Mouse (Mus musculus): Measurements from ENCODE around the gene Rac2. TPM values are rescaled to one million over a fixed set of nuclear protein-coding genes. Genes with fewer than 3 reads are reported as not detected.

Rac2 gene
- 104 and 252 TPM in 2 replicates for total RNA-seq (2017)

DNA sequence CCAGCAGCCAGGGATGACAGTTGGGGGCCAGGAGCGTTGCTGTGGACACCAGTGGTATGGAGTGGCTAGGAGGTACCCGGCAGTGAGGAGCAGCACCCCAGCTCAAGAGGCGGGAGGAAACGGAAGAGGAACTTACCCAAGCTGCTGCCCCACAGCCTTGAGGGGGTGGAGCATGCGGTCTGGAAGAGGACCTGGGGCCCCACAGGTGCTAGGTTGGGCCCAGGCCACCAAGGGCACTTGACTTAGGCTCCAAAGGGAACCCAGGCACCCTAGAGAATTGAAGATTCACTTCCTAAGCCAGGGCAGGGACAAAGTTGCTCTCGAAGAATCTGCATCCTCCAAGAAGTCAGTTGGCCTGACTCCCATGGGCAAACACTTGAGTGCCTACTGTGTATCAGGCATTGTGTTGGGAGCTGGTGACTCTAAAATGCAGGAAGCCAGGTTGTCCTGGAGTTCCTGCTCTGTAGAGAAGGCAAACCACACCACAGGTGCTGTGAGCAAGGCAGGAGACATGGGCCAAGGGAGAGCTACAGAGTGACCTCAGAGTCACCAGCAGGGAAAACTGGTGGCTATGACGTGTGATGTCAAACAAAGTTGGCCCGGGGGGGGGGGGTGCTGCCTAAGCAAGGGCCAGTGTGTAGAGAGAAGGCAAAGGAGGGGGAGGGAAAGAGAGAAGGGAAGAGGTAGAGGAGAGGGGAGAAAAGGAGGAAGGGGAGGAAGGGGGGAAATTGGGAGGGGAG is at the start of gene Rac2:
Gene Rac2 (minus strand): TSS at position 126 of the 740 bp plus-strand sequence.
- peak; percentile 81 for ATAC-seq (replicated peaks; ENCODE audit: low read depth, poor library complexity, severe bottlenecking)

DNA sequence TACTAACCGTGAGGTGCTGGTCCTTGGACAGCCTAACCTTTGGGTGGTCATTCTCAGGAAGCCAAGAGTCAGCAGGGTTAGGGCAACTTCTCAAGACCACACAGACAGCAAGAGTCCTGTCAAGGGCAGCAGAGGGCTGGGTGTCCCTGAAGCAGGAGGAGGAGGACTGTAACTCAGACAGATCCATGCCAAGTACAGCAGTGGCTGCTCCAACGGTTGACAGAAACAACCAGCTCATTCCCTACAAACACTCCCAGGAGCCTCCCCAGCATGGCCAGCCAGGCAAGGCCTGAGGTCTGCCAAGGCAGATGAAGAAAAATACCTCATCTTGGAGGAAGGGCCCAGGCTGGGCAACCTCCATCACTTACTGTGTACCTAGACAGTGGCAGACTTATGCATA is 44.4 kb upstream of the Rac2 start:
- no peak for ATAC-seq (replicated peaks; ENCODE audit: low read depth, poor library complexity, severe bottlenecking)

DNA sequence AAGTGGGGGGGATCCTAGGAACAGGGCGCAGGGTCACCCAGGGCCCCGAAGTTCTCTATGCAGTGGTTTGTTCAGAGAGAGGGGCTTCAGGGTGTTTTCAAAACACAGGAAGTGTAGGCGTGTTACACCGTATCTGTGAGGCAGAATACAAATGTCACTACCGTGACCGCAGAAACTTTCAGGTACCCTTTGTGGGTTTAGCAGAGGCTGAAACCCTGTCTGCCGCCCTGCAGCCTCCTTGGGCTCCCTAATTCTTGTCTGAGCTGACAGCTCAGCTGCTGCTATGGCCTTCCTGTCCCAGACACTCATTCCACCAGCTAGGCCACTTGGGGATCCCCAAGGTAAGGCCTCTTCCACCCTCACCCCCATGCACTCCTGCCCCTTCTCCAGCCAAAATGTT is 42.0 kb upstream of the Rac2 start:
- no peak for ATAC-seq (replicated peaks; ENCODE audit: low read depth, poor library complexity, severe bottlenecking)

DNA sequence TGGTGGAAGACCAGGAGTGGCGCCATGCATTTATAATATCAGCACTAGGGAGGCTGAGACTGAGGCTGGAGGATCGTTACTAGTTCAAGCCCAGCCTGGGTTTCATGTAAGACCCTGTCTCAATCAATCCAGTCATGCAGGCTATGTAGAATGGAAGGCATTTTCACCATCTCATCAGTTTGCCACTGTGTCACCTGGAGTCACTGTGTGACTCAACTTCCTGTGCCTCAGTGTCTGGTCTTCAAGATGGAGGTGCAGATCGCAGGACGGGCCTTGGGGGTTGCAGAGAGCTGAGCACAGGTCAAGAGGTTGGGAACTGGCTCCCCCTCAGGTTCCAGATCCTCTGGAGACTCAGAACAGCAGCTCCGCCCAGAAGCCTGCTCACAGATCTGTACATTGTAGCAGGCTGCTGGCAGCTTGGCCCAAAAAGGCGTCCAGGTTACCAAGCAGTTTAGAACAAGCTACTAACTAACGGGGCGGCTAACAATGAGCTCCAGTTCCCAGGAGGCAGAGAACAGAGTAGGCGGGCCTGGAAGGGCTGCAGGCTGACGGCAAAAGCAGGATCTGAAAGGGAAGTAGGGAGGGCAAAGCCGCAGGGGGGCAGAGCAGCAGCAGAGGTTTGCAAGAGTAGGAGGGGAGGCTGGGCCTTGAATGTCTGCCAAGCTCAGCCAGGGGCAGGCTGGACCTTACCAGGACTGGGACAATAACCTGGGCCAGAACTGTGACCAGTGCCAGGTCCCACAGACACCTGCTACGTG is 38.3 kb upstream of the Rac2 start:
- no peak for ATAC-seq (replicated peaks; ENCODE audit: low read depth, poor library complexity, severe bottlenecking)

DNA sequence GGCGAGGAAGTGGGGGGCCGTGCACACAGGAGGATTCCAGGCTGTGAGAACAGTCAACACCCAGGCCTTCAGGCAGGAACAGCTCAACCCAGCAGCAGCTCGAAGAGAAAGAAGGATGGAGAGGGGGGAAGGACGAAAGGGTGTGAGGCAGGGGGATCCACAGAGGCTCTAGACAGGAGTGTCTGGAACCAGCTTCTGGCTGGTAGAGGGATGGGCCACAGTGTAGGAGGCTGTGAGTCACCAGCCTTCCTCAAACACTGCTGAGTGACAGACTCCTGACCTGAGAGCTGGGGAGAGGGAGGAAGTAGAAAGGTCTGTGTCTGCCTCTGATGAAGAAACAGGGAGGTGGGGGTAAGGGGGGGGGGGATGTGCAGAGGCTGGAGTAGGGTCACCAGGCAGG is 34.9 kb upstream of the Rac2 start:
- peak; percentile 57 for ATAC-seq (replicated peaks; ENCODE audit: low read depth, poor library complexity, severe bottlenecking)

DNA sequence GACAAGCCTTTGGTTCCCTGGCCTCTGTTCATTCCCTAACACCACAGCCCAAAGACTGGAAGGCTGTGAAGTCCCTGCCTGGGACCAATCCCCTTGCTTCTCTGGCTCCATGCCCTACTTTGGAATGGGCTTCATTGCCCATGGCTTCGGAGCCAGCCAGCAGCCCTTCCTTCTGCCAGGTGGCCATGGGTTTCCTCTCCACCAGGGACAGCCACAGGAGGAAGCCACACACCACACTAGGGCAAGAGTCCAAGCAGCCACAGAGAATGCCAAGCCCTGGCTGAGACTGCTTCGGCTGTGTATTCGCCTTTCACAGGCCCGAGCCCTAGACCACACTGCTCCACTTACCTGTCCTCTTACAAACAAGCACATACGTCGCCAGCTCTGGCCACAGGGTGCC is 33.5 kb upstream of the Rac2 start:
- peak; percentile 63 for ATAC-seq (replicated peaks; ENCODE audit: low read depth, poor library complexity, severe bottlenecking)

DNA sequence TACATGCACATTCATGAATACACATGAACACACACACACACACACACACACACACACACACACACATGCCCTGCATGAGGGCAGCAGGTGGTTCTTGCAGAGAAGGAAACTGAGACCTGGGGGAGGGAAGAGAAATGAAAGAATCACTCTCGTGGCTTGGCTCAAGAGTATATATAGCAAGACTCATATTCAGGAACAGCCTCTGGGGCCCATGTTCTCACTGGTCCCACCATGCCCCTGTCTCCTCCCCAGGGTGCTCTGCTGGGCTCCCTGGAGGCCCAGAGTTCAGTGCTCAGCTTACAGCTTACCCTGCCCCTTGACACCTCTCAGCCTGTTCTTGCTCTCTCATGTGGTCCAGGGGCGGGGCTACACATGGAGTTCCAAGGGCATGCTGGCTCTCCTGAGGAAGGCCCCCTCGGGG is 32.8 kb upstream of the Rac2 start:
- ATAC-seq (replicated peaks; ENCODE audit: low read depth, poor library complexity, severe bottlenecking) = no peak

DNA sequence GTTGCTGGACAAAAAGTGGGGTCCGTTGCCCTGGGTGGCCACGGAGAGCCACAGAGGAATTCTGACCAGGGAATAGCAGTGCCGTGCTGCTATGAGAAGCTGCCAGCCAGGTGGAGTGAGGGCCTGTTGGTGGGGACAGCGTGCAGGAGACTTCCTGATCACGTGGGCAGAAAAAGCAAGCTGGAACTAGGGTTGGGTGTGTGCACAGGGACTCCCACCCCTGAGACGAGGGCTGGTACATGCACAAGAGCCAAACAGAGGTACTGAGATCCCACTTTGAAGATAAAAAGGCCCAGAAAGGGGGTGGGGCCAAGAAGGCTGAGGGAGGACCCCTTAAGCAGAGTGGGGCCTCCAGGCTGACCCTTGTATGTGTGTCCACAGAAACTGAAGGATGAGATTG is 31.7 kb upstream of the Rac2 start:
- ATAC-seq (replicated peaks; ENCODE audit: low read depth, poor library complexity, severe bottlenecking) = no peak

DNA sequence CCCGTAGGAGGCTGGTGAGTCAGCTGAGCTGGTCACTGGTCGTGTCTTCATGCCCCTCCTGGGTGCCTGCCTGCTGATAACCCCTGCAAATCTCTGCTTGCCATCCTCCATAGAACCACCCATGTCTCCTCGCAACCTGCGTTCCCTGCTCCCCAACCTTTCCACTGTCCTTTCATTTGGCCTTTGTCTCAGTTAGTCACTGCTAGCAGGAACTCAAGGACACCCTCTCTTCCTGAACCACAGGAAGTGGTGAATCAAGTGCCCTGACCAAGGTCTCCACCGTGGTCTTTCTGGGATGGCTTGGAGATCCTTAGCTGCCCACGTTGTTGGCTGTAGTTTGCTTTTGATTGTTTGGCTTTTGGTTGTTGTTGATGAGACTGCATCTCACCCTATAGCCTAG is 28.6 kb upstream of the Rac2 start:
- no peak for ATAC-seq (replicated peaks; ENCODE audit: low read depth, poor library complexity, severe bottlenecking)

DNA sequence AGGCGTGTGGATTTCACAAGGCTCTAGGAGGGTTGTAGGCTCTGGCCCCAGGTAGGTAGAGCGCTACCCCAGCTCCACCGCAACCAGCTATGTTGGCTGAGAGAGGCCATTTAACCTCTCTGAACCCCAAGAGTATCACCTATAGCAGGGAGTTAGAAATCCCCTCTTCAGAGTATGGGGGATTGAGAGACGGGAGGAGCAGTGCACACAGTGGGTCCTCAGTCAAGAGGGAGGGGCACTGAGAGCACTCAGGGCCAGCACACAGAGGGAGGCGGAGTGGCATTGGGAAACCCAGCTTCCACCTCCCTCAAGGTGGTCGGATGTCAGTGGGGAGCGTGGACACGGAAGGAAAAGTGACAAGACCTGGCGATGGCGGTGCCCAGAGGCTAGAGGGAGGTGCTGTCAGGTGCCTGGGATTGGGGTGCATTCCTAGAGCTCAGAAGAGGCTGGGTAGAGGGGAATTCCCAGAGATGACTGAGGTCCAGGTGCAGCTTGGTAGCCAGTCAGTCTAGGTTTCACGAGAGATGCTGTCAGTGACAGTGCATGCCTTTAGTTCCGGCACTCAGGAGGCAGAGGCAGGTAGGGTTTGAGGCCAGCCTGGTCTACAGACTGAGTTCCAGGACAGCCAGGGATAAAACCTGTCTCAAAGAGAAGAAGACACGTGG is 27.1 kb upstream of the Rac2 start:
- no peak for ATAC-seq (replicated peaks; ENCODE audit: low read depth, poor library complexity, severe bottlenecking)

DNA sequence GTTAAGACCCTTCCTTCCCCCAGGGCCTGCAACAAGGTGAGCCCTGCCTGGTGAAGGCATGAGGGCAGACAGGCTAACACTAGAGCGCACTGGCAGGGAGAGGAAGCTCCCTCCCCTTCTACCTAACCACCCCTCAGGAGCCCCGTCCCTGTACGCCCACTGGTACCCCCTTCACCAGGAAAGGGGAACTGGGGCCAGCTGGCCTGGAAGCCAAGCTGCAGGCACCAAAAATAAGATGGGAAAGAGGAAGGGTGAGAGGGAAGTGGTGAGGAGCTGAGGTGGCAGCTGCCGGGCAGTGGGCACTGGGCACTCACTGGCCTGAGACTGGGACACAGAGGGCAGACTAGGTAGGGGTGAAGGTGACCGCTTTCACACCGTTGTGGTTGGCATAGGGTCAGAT is 26.5 kb upstream of the Rac2 start:
- peak; percentile 57 for ATAC-seq (replicated peaks; ENCODE audit: low read depth, poor library complexity, severe bottlenecking)

DNA sequence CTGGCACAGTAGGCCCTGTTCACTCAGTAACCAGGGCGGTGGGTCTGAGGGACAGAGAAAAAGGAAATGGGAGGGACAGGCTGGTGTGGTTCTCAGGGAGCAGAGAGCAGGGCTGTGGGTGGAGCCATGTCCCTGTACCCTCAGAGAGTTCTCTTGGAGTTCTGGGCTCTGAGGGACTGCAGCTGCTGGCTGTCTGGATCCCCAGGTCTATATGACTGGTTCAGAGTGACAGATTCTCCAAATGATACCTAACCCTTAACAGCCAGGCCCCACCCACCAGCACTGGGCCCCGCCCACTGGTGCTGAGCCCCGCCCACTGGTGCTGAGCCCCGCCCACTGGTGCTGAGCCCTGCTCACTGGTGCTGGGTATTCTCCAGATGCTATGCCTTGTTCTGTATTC is 25.1 kb upstream of the Rac2 start:
- peak; percentile 19 for ATAC-seq (replicated peaks; ENCODE audit: low read depth, poor library complexity, severe bottlenecking)

DNA sequence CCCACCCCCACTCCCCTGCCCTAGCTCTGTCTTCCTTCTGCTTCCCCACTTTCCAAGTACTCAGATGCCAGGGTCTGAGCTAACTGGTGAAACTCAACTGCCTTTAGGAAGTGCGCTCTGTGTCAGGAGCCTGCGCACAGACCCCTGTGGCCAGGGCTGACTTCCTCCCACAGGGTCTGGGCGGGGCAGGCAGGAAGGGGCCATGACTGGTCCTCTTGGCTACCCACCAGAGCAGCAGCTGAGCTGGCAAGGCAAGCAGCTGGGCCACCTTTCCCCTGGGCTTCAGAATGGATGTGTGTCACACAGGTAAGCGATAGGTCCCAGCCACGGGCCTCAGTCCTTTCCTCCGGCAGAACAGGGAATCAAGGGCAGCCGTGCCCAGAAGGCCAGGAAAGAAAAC is 24.3 kb upstream of the Rac2 start, which contains the start of gene Cyth4:
Gene Cyth4 (plus strand): TSS at position 134 of the 400 bp plus-strand sequence.
- ATAC-seq (replicated peaks; ENCODE audit: low read depth, poor library complexity, severe bottlenecking) = peak; percentile 75

DNA sequence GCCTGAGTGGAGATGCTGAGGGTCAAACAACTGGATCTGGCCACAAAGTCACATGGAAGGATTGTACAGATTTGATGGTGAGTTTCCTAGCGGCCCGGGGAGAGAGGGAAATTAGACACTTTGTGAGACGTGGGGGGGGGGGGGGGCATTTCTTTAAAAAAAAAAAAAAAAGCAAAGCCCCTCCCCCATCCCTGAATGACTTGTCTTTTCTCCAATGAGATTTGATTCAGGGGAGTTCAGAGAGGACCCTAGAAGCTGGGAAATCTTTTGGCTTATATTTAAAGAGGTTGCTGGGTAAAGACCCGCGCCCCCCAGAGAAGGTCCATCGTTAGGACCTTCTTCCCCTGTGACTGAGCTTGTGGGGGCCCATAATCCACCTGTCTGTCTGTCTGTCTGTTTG is 23.9 kb upstream of the Rac2 start:
- no peak for ATAC-seq (replicated peaks; ENCODE audit: low read depth, poor library complexity, severe bottlenecking)

DNA sequence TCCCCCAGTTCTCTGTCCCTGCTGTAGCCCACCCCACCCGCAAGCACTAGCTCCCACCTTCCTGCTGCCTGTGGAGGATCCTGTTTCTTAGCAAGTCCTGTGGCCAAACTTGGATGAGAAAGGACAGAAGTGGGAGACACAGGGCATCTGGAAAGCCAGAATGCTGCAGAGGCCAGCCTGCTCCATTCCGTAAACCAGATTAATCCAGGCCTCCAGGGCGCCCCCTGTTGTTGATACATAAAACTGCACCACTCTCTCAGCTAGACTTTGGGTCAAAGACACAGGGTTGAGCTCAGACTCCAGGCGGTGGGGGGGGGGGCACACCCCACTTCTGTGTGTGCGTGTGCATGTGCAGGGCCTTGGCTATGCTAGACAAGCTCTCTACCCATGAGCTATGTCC is 22.9 kb upstream of the Rac2 start:
- ATAC-seq (replicated peaks; ENCODE audit: low read depth, poor library complexity, severe bottlenecking) = no peak

DNA sequence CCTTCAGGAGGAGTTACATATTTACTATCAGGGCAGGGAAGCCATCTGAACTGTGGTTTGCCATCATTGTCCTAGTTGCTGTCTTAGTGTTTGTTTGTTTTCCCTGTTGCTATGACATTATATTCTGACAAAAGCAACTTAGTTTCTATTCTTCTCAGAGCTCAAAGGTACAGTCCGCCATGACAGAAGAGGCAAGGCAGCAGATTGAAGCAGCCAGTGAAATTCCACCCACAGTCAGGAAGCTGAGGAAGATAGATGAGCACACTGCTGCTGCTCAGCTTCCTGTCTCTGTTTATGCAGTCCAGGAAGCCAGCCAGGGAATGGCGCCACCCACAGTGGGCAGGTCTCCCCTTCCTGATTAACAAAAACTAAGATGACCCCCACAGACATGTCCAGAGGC is 22.2 kb upstream of the Rac2 start:
- ATAC-seq (replicated peaks; ENCODE audit: low read depth, poor library complexity, severe bottlenecking) = no peak

DNA sequence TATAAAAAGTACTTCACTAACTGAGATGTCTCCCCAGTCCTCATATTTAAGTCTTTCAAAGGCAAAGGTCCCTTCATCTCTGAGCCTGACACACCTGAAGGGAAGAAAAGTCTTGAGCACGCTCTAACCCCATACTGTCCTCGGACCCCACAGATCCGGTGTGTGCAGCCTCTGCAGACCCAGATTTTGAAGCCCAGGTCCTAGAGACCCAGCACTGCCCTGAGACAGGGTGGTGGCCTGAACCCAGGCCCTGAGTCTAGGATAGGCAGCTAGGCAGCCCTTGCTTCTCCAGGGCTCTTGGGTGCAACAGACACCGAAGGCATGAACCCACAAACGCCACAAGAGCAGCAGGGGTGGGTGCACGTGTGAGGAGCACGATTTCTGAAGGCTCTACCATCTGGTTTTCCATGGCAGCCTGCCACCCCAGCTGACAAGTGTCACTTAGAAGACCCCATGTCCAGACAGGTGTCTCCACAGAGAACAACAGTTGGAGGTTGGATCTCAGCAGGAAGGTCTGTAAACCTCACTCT is 21.4 kb upstream of the Rac2 start:
- no peak for ATAC-seq (replicated peaks; ENCODE audit: low read depth, poor library complexity, severe bottlenecking)

DNA sequence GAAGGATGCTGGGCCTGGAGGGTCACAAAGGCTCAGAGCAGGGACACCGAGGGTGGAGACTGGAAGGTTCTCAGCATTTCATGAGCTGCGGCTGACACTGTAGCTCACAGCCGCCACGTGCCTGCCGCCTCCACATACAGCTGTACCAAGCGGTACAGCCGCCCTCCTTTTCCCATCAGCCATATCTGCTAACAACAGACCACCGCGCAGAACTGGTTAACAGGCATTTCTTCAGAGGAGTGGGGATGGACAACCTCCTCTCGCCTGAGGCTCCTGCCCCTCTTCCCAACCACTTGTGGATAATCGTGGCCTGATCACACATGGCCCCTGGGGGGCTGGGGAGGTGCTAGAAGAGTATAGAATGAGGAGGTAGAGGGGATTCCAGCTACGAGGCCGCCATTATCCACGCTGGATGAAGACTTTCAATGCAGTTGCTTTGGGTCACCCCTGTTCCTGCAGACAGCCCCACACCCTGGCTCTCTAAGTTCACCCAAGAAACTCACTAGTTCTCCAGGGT is 19.9 kb upstream of the Rac2 start:
- ATAC-seq (replicated peaks; ENCODE audit: low read depth, poor library complexity, severe bottlenecking) = no peak

DNA sequence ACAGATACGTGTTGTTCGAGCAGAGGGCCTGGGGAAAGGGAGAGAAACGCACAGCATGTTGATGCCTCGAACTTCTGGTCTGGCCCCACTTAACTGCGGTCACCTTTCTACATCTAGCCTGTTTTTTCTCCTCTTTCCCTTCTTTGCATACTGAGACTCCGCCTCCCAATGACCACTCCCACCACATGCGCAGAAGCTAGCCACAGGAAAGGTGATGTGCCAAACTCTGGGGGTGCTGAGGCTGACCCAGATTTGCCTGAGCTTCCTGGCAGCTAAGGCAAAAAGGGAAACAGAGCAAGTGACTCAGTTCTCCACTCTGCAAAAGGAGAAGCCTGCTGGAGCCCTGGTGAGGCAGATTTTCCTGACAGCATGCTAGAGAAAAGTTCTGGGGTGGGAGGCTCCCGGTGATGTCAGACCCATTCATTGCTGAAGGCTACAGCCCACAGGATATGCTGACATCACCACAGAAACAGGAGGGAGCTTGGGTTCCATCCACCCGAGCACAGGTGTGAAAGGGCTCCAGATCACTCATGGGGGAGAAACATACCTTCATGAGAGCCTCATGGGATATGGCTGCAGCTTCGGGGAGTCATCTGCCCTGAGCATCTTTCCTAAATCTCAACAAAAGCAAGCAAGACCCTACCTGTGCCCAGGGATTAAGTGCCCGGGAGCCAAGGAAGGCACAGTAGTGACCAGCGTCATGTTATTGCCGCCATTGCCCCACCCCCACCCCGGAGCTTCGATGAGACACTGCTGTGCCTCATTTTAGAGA is 19.3 kb upstream of the Rac2 start:
- ATAC-seq (replicated peaks; ENCODE audit: low read depth, poor library complexity, severe bottlenecking) = peak; percentile 19

DNA sequence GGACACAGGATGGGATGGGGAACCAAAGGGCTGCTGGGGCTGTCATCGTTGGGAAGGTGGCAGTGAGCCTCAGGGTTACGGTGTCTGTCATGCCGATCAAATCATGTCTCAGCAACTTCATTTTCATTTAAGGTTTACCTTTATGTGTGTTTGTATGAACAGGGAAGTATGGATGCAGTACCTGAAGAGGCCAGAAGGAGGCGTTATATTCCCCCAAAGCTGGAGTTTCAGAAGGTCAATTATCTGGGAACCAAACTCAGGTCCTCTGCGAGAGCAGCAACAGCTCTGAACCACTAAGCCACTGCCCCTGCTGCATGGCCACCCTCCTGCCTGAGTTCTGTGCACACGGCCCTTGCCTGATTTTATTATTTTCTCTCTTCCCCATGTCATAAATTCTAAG is 18.2 kb upstream of the Rac2 start:
- no peak for ATAC-seq (replicated peaks; ENCODE audit: low read depth, poor library complexity, severe bottlenecking)
